16 mouse cellular contexts compared by ENCODE assay signal in genomic region chr13:24392655-24393054, GRCm38 (mm10).
DNase-seq lines count a peak whose midpoint lies in the region; ATAC-seq and TF ChIP-seq lines count a peak whose summit lies in the region.
"Had no signal": no experiment of that assay in that cellular context is flagged by ENCODE, and none has a peak within 500 bp of the region (broad histone marks: within the 10 kb centered on the region; RNA-seq: fewer than 3 reads in every experiment).

No protein-coding gene starts in this region.

- TF ChIP-seq EP300 in stomach, postnatal 0 days (optimal IDR thresholded peaks at IDR 0.05) = no peak

- DNase-seq in heart, postnatal 36 days = no peak
- DNase-seq in stomach, postnatal 0 days (ENCODE audit: low spot score) = no peak
- DNase-seq in thymus, postnatal 4 days = peak; percentile 62
- no peak for DNase-seq in layer of hippocampus, adult 9-10 months (ENCODE audit: low spot score)
- no peak for DNase-seq in right cerebral cortex, postnatal 4 days
- DNase-seq: adrenal gland, adult 8-10 months; cerebellum, adult 2 months had no signal

- WGBS in heart, embryonic 13.5 days = 62% methylated on average over 4 of the region's 4 CpGs
- 60% methylated on average over 4 of the region's 4 CpGs for WGBS in stomach, embryonic 14.5 days
- 52% methylated on average over 4 of the region's 4 CpGs for WGBS in stomach, postnatal 0 days

- H3K36me3 ChIP-seq in heart, embryonic 13.5 days = no peaks in the 10 kb centered on the region
- no peaks in the 10 kb centered on the region for H3K36me3 ChIP-seq in stomach, embryonic 14.5 days (ENCODE audit: control insufficient read depth, insufficient read depth, low read length)
- H3K36me3 ChIP-seq in stomach, postnatal 0 days (ENCODE audit: control insufficient read depth, insufficient read depth, low read length) = no peaks in the 10 kb centered on the region
- H3K36me3 ChIP-seq: forebrain, embryonic 15.5 days; kidney, embryonic 15.5 days; limb, embryonic 15.5 days; midbrain, embryonic 13.5 days had no signal

- no peak overlapping the region for H3K9ac ChIP-seq in heart, embryonic 13.5 days
- H3K9ac ChIP-seq in stomach, embryonic 14.5 days (replicated peaks; ENCODE audit: low read depth, low read length) = no peak overlapping the region
- no peak overlapping the region for H3K9ac ChIP-seq in stomach, postnatal 0 days (ENCODE audit: low read length)
- H3K9ac ChIP-seq: forebrain, embryonic 15.5 days; kidney, embryonic 15.5 days; limb, embryonic 15.5 days; midbrain, embryonic 13.5 days had no signal

- intact Hi-C loops in heart, postnatal 36 days (cut with DNase I) = no loop called here

- peak overlapping the region; percentile 8; the same call in 1 of the 2 replicates for H3K27ac ChIP-seq in heart, embryonic 13.5 days (replicated peaks)
- peak overlapping the region; percentile 16; the same call in 1 of the 2 replicates for H3K27ac ChIP-seq in stomach, embryonic 14.5 days (ENCODE audit: low read length)
- H3K27ac ChIP-seq in stomach, postnatal 0 days (replicated peaks) = no peak overlapping the region
- H3K27ac ChIP-seq: forebrain, embryonic 15.5 days; heart, adult 2 months; kidney, embryonic 15.5 days; limb, embryonic 15.5 days; midbrain, embryonic 13.5 days had no signal

- TF ChIP-seq CTCF in stomach, postnatal 0 days (IDR thresholded peaks at IDR 0.05; ENCODE audit: low read depth) = no peak

- 0 out of 2 replicates have a peak, but pooled peaks cover 3% of the 10 kb centered on the region for H3K27me3 ChIP-seq in heart, embryonic 13.5 days (replicated peaks)
- H3K27me3 ChIP-seq in stomach, embryonic 14.5 days (ENCODE audit: control insufficient read depth, insufficient read depth, low read length) = no peaks in the 10 kb centered on the region
- H3K27me3 ChIP-seq in stomach, postnatal 0 days (ENCODE audit: control insufficient read depth, insufficient read depth, low read length) = no peaks in the 10 kb centered on the region
- H3K27me3 ChIP-seq: forebrain, embryonic 15.5 days; kidney, embryonic 15.5 days; limb, embryonic 15.5 days; midbrain, embryonic 13.5 days had no signal

- H3K4me3 ChIP-seq in heart, embryonic 13.5 days = no peak overlapping the region
- H3K4me3 ChIP-seq in stomach, embryonic 14.5 days (ENCODE audit: low read depth, low read length) = no peak overlapping the region
- H3K4me3 ChIP-seq in stomach, postnatal 0 days (ENCODE audit: low read depth, low read length) = no peak overlapping the region
- H3K4me3 ChIP-seq: forebrain, embryonic 15.5 days; heart, adult 2 months; kidney, embryonic 15.5 days; limb, embryonic 15.5 days; midbrain, embryonic 13.5 days had no signal

- no peak for ATAC-seq in heart, embryonic 13.5 days (ENCODE audit: extremely low read depth, insufficient number of reproducible peaks, low FRiP score, low TSS enrichment)
- no peak for ATAC-seq in stomach, embryonic 14.5 days (ENCODE audit: insufficient number of reproducible peaks, insufficient read depth, low FRiP score, low read depth)
- ATAC-seq in stomach, postnatal 0 days (ENCODE audit: low FRiP score, low TSS enrichment) = no peak
- 0 out of 2 replicates have a peak, but pooled peaks have one; percentile 43 for ATAC-seq in monocyte, adult 5-6 weeks (replicated peaks; ENCODE audit: insufficient number of reproducible peaks, low FRiP score, low TSS enrichment, poor library complexity, severe bottlenecking)
- ATAC-seq: forebrain, embryonic 15.5 days; lung, postnatal 0 days; midbrain, embryonic 13.5 days had no signal

- no peak overlapping the region for H3K4me2 ChIP-seq in heart, embryonic 13.5 days
- H3K4me2 ChIP-seq in stomach, embryonic 14.5 days (replicated peaks; ENCODE audit: low read depth, low read length) = no peak overlapping the region
- no peak overlapping the region for H3K4me2 ChIP-seq in stomach, postnatal 0 days (replicated peaks; ENCODE audit: low read depth)
- H3K4me2 ChIP-seq: forebrain, embryonic 15.5 days; kidney, embryonic 15.5 days; limb, embryonic 15.5 days; midbrain, embryonic 13.5 days had no signal

- peaks cover 12% of the 10 kb centered on the region for H3K4me1 ChIP-seq in heart, embryonic 13.5 days
- no peaks in the 10 kb centered on the region for H3K4me1 ChIP-seq in stomach, embryonic 14.5 days (ENCODE audit: control insufficient read depth, insufficient read depth, low read length)
- no peaks in the 10 kb centered on the region for H3K4me1 ChIP-seq in stomach, postnatal 0 days (replicated peaks; ENCODE audit: control insufficient read depth, insufficient read depth)
- H3K4me1 ChIP-seq: midbrain, embryonic 13.5 days had no signal

- no peaks in the 10 kb centered on the region for H3K9me3 ChIP-seq in heart, embryonic 13.5 days
- no peaks in the 10 kb centered on the region for H3K9me3 ChIP-seq in stomach, embryonic 14.5 days (ENCODE audit: control insufficient read depth, low read depth, low read length)
- no peaks in the 10 kb centered on the region for H3K9me3 ChIP-seq in stomach, postnatal 0 days (ENCODE audit: control insufficient read depth, low read length)
- H3K9me3 ChIP-seq: forebrain, embryonic 15.5 days; kidney, embryonic 15.5 days; limb, embryonic 15.5 days; midbrain, embryonic 13.5 days had no signal
